Mouse (Mus musculus) bone marrow, adult 2 months (tissue): ENCODE measurements around the gene Olfr70.

Experiments used
- CTCF ChIP-seq: fragments of 200-500 bp; IDR thresholded peaks from 2 replicates; pipeline ENCODE4 v1.5.1; 2011; ENCODE audit warnings: low read length, control low read depth; ENCODE audit not compliant: control insufficient read depth, insufficient read depth
- POLR2A ChIP-seq: fragments of 200-500 bp; IDR thresholded peaks from 2 replicates; pipeline ENCODE4 v1.6.1; 2011; ENCODE audit warnings: low read depth, mild to moderate bottlenecking, control low read depth, low read length, borderline replicate concordance; ENCODE audit not compliant: control insufficient read depth

- TF ChIP-seq POLR2A, result no peak
- no peak for TF ChIP-seq CTCF
These were observed 4.0 kb downstream of the Olfr70 start for GRCm38 (mm10) chr4:43696561-43696960.
